Mouse (Mus musculus) c-Kit-positive CD71-positive TER-119-positive erythroid progenitor cells, embryonic 14.5 days (primary cell): ENCODE results near the gene Gfy.

Experiments
- DNase-seq: peaks from one replicate; pipeline ENCODE4 v3.0.0-alpha.2; 2013; ENCODE audit warnings: low spot score

The Gfy gene

DNA sequence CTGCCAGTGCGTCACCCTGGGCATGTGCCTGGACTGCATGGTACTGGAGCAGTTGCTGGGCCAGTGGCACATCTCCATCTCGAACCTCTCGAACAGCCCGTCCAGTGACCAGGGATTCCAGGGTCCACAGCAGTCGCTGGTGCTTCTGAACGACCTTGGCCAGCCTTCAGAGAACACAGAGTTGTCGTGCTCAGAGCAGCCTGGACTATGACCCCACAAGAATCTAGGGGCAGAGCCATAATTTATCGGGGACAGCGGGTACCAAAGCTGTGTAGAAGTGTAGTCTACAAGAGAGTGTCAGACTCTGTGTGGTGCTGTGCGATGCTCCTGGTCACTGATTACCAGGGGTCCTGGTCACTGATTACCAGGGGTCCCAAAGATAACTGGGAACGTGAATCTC, 31.5 kb downstream of the Gfy start:
- no peak for DNase-seq

DNA sequence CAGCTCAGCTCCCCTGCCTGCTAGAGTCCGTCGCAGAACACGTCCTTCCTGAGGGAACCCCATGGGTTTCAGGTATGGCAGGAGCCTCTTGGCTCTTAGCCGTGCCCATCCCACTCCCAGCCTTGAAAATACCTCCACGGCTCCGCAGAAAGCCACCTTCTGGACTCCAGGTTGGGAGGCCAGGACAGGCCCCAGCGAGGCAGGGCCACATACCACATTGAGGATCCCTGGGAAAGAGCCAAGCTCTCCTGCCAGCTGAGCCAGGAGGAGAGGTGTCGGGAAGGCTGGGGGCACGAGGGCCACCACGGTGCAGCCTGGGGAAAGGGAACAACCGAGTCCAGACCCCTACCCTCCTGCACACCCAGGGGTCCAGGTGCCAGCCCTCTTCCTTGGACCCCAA, 32.1 kb downstream of the Gfy start:
- DNase-seq: no peak

DNA sequence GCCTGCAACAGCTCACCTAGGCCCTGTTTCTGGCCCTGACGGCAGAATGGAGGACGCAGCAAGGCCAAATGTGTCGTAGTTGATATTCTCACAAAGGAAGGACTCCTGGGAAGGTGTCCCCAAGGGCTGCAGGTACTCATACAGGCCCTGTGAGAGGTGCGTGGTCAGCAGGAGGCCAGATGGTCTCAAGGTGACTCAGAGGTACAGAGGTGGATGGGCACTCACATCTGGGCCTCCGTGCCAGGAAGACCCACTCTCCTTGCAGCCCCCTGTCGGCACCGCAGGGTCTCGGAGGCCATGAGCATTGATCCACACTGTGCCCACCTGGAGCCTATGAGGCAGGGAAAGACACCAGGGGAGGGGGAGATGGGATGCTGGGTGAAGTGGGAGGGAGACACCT, 33.9 kb downstream of the Gfy start:
- DNase-seq: no peak

DNA sequence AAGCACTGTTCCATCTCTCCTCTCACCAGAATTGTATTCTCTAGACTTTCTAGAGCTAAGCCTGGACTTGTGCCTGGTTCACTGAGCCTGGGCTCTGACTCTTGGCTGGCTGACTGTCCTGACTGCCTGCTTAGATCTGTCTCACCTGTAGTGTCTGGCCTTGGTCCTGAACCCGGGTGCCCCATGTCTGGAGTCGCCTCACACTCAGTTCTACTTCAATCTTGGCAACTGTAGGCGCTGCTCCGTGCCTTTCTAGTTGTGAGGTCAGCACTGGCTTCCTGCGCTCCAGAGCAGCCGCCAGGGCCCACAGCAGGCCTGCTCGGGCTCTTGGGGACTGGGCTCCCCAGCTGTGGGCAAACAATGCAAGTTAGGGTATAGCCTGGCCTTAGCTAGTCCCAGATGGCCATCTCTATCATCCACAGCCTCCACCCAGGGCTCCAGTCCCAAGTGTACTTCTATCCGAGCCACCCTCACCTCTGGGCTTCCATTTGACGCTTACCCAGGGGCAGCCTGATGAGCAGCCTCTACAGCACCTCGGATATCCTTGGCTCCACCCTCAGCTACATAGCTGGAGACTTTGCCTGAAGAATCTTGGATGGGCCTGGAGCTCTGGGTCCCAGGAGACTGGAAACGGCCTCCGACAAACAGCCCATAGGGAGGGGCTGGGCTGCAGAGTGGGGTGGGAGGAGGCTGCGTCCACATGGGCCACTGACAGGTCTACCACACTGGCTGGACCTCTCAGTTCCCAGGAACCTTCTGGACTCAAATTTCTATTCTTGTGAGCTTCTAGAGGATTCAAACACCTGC, 34.8 kb downstream of the Gfy start:
- no peak for DNase-seq

DNA sequence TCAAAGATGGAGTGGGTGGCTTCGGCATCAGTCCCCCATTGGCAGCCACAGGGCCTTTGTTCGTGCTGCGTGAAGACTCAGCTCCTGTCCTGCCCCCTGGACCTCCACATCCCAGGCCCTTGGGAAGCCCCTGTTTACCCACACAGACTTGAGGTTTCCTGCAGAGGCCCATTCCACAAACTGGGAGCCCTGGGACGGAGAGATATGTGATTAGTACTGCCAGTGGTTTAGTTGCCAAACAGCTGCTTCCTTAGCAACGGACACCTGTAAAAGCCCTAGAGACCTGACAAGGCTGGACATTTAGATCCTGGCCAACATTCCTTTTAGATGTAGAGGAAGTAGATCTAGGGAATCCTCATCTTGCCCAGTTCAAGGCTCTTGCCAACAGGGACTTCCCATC, 37.5 kb downstream of the Gfy start:
- no peak for DNase-seq

DNA sequence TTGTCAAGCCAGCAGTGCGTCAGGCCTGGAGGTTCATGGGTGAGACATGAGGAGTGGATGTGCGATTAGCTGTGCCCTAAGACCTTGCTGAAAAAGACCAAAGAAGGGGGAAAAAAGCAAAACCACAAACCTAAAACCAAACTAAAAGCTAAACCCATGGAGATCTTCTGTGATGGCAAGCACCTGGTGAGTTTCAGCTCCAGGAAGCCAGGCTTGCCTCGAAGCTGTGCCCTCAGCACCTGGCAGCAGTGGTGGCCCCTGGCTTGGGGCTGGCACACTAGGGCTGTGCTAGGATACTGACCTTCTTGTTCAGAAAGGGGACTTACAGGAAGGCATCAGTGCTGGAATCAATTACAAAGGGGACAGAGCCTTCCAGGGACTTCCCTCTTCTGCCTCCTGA, 38.0 kb downstream of the Gfy start:
- DNase-seq: no peak

DNA sequence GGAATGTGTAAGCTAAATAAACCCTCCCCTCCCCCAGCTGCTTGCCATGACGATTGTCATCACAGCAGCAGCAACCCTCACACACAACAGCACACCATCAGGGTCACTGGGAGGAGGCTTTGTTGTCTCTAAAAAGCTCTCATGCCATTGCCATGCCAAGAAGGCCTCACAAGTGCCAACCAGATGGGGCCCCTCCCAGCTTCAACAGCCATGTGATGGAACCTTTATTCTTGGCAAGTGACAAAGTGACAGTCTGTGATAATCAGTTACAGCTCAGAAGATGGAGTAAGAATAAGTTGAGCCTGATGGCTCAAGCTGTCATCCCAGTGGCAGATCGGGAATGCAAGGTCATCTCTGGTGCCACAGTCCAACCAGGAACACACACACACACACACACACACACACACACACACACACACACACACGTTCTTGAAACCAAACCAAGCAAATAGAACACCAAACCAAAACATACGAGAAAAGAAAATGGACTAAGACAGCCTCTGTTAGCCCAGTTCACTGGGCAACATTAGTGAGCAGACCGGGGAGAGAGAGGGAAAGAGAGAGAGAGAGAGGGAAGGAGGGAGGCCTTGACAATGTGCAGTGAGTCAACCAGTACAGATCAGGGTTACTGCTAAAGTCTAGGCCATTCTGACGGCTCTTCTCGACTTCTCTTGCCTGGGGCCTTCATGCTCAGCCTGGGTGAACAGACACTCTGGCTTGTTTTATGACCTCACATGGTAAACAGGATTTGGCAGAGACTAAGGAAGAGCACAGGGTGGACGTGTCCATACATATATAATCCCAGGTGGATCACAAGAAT, 39.3 kb downstream of the Gfy start:
- DNase-seq: no peak

DNA sequence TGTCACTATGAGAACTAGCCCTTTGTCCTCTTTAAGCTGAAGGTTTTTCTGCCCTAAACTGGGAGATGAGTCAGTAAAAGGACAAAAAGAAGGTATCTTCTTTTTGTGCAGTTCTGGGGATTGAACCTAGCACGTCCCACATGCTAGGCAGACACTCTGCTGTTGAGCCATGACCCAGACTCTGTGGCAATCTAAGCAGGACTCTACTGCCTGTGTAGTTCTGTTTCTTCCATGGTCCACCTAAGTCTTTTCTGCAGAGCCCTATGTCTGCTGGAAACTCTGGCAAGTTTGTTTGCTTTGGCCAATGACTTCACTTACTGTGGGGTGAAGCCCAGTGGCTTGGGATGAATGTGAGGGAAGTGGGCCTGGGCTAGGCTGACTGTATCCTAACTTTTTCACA, 41.0 kb downstream of the Gfy start:
- no peak for DNase-seq

DNA sequence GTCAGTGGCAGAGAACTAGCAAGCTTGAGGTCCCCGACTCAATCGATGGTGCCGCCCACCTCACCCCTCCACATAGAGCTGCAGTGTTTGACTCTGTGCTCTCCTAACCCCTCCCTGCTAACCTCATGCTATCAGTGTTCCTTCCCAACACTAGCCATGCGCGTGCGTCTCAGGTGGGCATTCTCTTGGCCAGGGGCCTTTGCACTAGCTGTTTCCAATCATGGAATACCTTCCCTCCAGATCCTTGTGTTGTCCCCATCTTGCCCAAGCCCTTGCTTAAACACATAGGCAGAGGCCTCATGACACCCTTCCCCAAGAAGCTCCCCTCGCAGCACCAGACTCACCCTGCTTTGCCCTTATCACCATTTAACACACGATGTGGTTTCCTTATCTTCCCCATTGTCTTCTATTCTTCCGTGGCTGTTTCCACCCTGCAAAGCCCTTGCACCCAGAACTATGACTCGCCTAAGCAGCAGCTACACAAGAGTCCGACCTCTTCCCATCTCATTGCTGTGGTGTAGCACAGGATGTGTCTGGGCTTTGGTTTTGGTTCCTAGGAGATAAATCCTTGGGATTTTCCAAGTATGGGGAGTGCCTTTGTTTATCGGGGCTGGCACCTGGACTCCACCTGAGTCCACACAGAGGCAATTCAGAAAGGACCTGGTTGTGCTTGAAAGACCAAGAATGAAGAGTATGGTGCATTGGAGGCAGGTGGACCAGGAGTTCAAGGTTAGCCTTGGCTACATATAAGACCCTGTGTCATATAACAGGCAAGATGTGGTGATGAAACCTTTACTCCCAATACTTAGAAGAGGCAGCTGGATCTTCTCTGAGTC, 42.0 kb downstream of the Gfy start:
- peak; percentile 72 for DNase-seq

DNA sequence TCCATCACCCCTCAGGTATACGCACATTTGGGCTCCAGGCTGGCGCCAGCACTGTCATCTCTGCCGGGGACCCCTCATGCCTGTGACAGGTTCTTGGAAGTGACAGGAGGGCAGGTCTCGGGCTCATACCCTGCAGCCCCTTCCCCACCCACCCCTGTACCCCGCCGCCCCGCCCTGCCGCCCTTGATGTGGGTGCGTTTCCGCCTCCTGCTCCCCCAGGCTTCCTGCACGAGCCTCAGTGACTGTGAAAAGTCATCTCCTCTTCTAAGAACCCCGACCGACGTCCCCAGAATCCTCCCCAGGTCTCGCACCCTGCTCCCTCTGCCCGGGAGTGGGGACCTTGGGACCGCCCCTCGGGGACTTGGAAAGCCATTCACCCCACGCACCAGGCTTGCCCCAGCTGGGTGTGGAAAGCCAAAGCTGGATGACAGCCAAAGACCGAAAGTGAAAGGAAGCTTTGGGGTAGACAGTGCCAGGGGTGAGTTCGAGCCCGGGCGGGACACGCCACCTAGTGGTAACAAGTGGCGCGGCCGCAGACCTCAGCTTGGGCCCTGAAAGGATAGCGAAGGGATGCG, 43.3 kb downstream of the Gfy start, which contains the start of the genes Gm45713 and Flt3l:
TSS of gene Gm45713 (minus strand) at position 239 of the 575 bp plus-strand sequence.
TSS of gene Flt3l (minus strand) at position 440 of the 575 bp plus-strand sequence.
- peak; percentile 92 for DNase-seq

DNA sequence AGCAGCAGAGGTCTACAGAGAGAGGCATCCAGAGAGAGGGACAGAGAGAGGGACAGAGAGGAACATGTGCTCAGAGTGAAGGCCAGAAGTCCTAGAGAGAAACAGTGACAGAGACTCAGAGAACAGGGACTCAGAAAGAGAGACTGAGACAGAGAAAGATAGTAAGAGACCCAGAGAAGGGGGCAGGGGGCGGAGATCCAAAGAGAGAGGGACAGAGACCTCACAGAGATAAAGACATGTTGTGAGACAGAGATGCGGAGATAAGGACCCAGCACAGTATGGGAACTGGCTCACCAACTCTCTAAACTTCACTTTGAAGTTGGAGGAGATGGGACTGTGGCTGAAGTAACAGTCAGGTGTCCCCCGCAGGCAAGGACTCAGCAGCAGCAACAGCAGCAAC, 44.0 kb downstream of the Gfy start:
- peak; percentile 56 for DNase-seq

DNA sequence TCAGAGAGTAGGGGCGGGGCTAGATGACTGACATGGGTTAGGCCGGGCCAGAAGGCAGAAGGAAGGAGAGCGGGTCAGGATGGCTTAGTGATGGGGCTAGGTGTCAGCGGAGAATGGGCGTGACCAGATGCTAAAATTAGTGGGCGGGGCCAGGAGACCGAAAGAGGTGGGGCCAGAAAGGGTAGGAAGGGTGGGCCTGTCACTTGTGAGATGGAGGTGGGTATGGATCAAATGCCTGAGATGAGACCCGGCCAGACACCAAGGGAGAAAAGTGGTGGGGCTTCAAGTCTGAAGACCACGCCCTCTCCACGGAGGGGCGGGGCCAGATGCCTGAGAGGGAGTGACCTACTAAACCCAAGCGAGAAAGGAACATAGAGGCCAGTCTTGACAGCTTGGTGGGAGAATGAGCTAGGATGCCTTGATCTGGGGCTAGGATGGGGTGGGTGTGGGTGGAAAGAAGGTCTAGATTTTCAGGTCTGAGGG, 44.8 kb downstream of the Gfy start:
- DNase-seq: peak; percentile 83

DNA sequence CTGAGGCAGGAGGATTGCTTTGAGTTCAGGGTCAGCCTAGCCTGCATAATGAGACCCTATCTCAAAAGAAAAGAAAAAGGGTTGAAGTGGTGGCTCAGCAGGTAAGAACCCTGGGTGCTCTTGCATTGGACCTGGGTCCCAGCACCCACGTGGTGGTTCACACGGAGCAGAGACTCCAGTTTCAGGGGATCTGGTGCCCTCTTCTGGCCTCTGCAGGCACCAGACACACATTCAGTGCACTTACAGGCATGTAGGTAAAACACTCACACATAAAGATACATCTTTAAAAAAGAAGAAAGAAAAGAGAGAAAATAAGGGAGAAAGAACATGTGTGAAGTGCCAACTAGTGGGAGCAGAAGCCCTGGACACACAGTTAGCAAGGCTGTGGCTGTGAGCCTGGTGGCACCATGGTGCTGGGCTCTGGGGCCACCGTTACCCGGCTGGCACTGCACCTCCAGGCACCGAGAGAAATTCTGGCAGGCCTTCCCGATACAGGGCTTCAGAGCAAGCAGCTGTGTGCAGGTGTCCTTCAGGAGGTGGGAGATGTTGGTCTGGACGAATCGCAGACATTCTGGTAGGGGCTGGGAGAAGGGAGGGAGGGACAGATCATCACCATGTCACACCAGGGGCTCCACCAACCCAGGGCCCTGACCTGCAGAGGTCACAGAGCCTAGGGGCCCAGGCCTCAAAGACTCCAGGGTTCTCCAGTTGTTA, 45.8 kb downstream of the Gfy start:
- DNase-seq: no peak

DNA sequence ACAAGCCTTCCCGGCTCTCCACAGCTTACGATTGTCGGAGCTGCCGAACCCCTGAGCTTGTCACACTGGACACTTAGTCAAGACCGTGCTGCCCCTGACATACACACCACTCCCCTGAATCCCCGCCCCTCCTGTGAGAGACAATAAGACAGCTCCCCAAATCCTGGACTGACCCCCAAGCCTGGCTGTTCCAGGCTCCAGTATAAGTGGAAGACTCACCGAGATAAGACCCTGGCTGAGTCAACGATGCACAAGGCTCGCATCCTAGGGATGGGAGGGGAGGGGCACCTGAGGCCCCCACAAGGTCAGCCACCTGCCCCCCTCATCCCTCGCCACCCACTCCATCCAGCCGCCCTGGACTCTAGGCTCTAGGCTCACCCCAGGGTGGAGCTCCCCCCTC, 47.5 kb downstream of the Gfy start:
- no peak for DNase-seq

DNA sequence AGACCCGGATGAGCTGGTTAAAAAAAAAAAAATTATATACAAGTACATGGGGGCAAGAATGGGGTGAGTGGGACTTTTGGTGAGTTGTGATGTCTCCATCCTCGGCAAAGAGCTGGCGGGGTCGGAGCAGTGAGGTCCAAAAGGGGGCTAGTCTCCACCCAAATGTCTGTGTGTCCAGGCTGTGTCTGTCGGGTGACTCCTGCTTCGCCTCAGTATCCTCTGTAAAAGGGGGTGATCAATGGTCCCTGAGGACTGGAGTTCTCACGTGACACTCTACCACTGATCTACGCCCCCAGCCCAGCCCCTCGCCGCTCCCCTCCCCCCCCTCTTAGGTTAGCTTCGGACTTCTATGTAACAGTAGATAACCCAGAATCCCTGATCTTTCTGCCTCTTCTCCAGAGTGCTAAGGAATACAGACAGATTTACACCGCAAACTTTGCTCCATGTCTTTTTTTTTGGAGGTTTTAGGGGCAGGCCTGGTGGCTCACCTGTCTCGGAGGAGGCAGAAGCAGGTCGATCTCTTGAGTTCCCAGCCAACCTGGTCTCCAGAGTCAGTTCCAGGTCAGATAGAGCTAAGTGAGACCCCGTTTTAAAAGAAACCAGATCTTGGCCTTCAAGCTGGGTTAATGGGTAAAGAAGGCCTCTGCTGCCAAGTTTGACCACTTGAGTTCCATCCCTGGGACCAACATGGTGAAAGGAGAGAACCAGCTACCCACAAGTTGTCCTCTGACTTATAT, 49.4 kb downstream of the Gfy start:
- DNase-seq: no peak

DNA sequence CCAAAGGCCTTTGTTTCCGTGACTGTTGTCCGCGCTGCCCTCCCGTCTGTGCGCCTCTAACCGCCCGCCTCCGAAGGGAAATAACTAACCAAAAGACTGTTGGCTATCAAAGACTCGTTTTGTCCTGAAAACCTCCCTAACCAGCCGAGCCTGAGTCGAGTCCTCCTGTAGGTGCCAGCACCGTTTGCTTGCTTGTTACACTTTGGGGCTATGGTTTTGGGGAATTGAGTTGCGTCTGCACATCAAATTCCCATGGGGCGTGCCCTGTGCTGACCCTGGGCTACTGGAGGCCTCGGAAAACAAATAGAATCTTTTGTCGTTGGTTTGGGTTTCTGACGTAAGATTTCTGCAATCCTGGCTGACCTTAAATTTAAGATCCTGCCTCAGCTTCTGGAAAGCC, 50.1 kb downstream of the Gfy start:
- peak; percentile 56 for DNase-seq

DNA sequence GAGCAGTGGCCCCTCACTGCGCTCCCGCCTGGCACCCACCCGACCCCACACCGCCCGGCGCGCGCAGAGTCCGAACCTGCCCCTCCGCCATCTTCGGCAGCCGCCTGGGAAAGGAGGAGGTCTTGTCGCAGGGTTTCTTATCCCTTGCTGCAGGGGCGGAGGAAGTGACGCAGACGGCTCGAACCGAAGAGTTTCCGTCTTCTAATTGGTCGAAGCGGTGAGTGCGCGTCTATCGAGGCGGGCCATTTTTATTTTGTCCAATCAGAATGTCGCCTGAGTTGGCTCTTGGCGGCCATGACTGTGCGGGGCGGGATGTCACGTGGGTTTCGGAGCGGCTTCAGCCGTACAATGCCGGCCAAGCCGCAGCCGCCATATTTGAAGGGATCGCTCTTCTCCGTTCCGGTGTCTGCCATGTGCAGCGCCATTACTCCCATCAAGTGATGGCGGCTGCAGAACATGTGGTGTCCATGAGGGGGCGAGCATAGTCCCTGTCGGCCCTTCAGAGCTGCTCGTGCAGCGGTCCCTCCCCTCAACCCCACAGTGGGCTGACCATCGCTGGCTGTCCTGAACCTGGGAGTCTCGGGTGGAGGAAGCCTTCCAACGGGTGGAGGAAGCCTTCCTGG, 50.6 kb downstream of the Gfy start, which contains the start of gene Rpl13a:
TSS of gene Rpl13a (minus strand) at position 138 of the 623 bp plus-strand sequence.
- DNase-seq: peak; percentile 99

DNA sequence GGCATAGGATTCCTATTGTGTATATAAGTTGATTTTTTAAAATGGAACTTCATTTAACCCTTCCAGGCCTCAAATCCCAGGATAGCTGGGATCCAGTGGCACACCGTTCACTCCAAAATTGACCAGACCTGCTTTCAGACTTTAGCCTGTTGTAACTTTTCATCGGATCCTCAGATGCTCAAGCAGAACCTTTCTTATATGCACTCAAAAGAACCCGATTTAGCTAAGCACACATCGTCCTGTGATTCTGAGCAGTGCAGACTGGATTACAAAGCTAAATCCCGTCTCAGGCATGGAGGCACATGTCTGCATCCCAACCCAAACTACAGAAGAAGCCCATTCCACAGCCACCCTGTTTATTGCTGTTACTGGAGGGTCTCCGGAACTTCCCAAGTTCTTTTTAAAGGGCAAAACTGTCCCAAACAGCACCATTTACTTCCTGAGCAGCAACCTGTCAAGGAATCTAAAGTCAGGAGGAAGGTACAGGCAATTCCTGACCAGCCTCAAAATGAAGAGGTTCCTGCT, 51.6 kb downstream of the Gfy start:
- DNase-seq: peak; percentile 30

DNA sequence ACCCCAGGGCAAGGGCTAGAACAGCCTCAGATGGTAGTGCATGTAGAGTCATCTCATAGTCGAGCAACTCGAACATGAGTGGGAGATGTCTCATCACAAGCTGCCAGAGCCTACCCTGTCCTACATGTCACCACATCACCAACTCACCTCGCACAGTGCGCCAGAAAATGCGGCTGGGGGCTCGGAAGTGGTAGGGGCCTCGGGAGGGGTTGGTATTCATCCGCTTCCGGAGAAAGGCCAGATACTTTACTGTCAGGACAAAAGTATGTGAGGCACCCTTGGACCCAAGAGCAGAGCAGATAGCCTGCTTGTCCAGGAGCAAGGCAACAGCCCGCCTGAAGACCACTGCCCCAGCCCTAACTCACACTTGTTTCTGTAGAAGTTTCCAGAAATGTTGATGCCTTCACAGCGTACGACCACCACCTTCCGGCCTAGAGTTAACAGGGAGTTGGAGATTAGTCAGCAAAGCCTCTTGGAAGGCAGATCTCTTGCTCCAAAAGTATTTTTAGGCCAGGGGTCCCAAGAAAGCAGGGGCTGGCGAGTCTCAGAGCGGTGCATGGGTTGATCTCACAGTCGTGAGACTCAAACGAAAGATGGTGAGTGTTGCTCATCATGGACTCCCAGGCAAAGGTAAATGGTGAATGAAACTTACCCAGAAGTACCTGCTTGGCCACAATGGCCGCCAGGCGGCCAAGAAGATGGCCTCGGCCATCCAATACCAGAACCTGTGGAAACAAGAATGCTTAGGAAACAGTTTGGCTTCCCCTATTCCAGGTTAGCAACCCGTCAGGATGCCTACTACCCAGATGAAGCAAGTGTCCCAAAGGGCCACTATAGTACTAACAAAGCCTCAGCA, 52.3 kb downstream of the Gfy start:
- DNase-seq: peak; percentile 24
